Mouse (Mus musculus): ENCODE measurements around the gene Cd34.

DNA sequence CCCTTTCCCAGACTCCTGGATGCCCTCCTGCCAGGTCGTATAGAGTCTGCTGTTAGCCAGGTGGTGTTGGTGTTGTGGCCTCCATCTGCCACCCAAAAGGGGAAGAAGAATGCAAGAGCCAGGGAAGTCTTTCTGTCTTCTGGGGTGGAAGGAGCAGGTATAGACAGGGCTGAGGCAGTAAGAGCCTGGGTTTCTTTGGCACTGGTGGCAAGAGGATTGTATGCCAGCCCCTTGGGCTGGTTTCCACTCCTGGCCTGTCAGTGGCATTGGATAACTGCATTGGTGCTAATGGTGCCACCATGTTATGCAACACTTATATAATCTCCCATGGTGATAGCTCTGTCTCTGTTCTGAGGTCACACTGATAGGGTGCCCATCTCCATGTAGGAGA lies 38.7 kb downstream of the Cd34 start:
- TF ChIP-seq CTCF (IDR thresholded peaks at IDR 0.05; ENCODE audit: low read depth) = no peak
- TF ChIP-seq EP300 (IDR thresholded peaks at IDR 0.05; ENCODE audit: low read depth) = no peak
